Mouse (Mus musculus): ENCODE data around the gene C130026I21Rik.
"Not testable (repeated sequence)": the region's sequence is repeated elsewhere in the genome, so short reads cannot be mapped to it uniquely, and the experiment has no call there.

The C130026I21Rik gene

GRCm38 (mm10) chr1:85121841-85122240, 148.5 kb downstream of the C130026I21Rik start:
- DNase-seq (ENCODE audit: low spot score in 2 of 2): not testable (repeated sequence)

DNA sequence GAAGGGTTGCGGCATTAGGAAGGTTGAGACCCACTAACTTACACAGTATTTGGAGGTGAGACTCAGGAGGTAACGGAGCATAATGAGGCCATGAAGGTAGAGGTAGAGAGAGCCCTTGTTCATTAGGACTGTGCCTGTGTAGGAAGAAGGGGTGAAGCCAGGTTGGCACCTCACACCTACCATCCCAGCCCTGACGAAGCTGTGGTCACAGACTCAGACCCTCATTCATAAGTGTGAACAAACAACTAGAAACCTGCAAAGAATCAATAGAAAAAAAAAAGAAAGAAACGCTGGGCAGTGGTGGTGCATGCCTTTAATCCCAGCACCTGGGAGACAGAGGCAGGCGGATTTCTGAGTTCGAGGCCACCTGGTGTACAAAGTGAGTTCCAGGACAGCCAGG, 152.0 kb downstream of the C130026I21Rik start:
- DNase-seq (ENCODE audit: low spot score in 2 of 2): not testable (repeated sequence)

- DNase-seq (ENCODE audit: low spot score in 2 of 2): not testable (repeated sequence)
Observed at GRCm38 (mm10) chr1:85117537-85117936, 152.8 kb downstream of the C130026I21Rik start.

DNA sequence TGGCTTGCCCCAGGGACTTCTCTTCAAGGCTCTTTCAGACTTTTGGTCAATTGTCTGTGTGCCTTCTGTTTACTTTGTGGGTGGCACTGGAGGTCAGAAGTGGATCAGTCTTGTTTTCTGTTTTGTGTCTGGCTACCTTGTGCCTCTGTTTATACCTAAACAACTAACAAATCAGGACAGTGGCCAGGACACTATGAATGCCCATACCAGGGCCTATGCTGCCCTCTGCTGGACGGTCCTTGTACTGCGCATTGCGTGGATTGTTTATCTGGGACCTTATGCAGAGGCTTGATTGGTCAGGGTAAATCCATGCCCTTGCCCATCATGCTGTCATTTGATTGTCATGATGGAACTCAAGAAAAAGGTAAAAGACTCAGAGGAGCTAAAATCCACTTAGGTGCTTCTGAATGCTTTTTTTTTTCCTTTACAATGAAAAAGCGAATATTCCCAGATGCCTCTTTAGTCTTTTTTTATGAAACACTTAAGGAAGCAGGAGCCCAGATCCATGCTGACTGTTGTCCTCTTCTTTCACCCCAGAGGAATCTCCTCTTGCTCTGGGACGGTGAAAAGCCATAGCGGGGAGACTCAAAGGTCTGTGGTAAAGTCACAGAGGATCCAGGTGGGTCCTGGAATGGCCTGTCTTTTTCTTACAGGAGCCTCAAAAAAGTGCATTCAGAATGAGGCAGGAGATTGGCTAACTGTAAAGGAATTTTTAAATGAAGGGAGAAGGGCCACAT, 155.5 kb downstream of the C130026I21Rik start:
- DNase-seq (ENCODE audit: low spot score in 2 of 2): peak in 1 of 2 experiments; percentile 39

DNA sequence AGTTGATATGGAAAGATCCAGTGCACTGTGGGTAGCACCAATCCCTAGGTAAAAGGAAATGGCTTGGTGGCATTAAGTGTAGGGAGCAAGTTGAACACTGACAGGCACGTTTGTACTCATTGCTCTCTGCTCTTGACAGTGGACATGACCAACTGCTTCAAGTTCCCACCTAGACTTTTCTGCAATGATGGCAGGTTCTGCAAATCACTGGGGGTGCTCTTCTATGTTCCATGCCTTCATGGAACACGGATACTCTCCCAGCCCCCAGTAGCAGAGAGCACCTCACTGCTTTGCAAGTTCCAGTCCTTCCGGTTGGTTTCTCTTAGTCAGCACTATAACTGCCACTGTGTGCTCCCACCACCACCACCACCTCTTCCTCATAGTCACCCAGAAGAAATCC, 156.3 kb downstream of the C130026I21Rik start:
- not testable (repeated sequence) for DNase-seq (ENCODE audit: low spot score in 2 of 2)

GRCm38 (mm10) chr1:85112889-85113288, 157.5 kb downstream of the C130026I21Rik start:
- DNase-seq (ENCODE audit: low spot score in 2 of 2): not testable (repeated sequence)

- DNase-seq (ENCODE audit: low spot score in 2 of 2): not testable (repeated sequence)
Observed at GRCm38 (mm10) chr1:85112266-85112665, 158.1 kb downstream of the C130026I21Rik start.

- DNase-seq (ENCODE audit: low spot score in 2 of 2): not testable (repeated sequence)
Observed at GRCm38 (mm10) chr1:85111572-85111971, 158.8 kb downstream of the C130026I21Rik start.

DNA sequence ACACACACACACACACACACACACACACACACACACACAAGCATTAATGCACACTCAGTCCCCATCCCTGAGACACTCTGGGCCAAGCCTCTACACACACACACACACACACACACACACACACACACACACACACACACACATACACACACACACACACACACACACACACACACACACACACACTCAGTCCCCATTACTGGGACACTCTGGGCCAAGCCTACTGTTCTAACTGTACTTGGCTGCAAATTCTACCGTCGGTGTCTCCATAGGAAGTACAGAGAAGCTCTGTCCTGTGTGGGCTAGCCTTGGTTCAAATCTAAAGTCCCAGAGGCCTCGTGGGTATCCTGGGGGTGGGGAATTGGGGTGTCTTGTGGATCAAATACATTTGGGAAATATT, 159.5 kb downstream of the C130026I21Rik start:
- DNase-seq (ENCODE audit: low spot score in 2 of 2): not testable (repeated sequence)

- DNase-seq (ENCODE audit: low spot score in 2 of 2): not testable (repeated sequence)
Observed at GRCm38 (mm10) chr1:85109753-85110152, 160.6 kb downstream of the C130026I21Rik start, which contains the start of gene A530032D15Rik. Gene A530032D15Rik (minus strand): TSS chr1:85109853.

DNA sequence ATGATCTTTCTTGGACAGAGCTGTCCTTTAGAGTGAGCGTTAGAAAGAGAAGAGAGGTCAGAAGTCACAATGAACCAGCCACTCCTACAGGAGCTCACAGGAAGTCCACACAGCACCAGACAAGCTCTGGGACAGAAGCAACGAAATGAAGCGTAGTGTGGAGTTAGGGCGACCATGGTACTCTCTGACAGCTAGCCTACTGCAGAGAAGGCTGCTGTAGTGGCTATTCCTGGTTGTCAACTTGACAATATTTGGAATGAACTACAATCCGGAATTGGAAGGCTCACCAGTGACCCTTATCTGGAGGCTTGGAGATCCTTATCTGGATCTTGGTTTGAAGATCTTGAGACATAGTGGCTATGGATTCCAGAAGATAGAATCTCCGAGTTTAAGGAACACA, 164.4 kb downstream of the C130026I21Rik start:
- DNase-seq (ENCODE audit: low spot score in 2 of 2): not testable (repeated sequence)

DNA sequence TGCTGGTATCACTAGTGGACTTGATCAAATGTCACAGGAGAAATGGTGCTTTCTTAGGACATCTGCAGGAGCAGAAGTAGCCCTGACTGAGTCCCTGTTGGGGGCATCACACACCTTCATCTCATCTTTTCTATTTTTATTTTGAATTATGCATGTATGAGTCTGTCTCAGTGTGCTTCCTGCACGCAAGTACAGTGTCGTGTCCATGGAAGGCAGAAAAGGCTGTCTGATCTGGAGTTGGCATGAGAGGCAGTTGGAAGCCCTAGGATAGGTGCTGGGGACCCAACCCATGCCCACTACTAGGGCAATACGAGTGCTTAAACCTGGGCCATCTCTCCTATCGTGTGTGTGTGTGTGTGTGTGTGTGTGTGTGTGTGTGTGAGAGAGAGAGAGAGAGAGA, 165.0 kb downstream of the C130026I21Rik start:
- DNase-seq (ENCODE audit: low spot score in 2 of 2): not testable (repeated sequence)

- not testable (repeated sequence) for DNase-seq (ENCODE audit: low spot score in 2 of 2)
Observed at GRCm38 (mm10) chr1:85101754-85102153, 168.6 kb downstream of the C130026I21Rik start.

DNA sequence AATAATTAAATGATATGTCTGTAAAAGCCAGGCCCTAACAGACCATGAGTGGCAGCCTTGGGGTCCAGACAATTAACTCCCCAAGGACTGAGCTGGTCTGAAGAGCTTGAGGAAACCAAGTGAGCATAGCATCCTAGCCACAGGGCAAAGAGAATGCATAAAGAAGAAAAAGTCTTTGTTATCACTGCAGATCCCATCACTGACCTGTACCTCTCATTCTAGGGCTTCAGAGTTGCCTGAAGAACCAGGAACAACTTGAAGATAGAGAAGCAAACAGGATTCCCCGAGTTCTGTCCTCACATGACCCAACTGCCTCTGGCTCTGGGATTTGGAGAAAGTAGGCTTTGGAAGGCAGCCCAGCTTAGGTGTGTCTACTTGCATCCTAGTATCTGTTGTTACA, 170.5 kb downstream of the C130026I21Rik start, which contains the start of gene Gm10553:
Gm10553 (plus strand) TSS at position 301 of the 400 bp plus-strand sequence.
- not testable (repeated sequence) for DNase-seq (ENCODE audit: low spot score in 2 of 2)

- DNase-seq (ENCODE audit: low spot score in 2 of 2): not testable (repeated sequence)
Observed at GRCm38 (mm10) chr1:85099081-85099480, 171.3 kb downstream of the C130026I21Rik start.

GRCm38 (mm10) chr1:85093011-85093572, 177.3 kb downstream of the C130026I21Rik start:
- not testable (repeated sequence) for DNase-seq (ENCODE audit: low spot score in 2 of 2)

GRCm38 (mm10) chr1:85092169-85092568, 178.2 kb downstream of the C130026I21Rik start:
- not testable (repeated sequence) for DNase-seq (ENCODE audit: low spot score in 2 of 2)

DNA sequence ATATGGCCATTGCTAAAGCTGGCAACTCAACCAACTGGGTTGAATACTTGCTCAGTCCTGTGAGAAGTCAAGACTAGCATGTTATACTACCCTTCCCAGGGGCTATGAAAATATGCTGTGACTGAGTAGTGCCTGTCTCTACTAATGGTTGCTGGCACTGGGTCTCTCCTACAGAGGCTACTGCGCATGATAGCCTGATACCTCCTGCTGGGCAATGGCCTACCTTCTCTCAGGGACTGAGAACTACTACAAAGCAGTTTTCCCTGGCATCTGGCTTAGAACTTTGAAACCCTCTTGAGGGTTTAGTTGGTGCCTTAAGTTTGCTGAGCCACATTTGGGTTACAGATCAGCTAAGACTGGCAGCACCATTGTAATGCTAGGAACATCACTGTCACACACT, 184.2 kb downstream of the C130026I21Rik start:
- not testable (repeated sequence) for DNase-seq (ENCODE audit: low spot score in 2 of 2)

- DNase-seq (ENCODE audit: low spot score in 2 of 2): not testable (repeated sequence)
Observed at GRCm38 (mm10) chr1:85084803-85085202, 185.6 kb downstream of the C130026I21Rik start.

DNA sequence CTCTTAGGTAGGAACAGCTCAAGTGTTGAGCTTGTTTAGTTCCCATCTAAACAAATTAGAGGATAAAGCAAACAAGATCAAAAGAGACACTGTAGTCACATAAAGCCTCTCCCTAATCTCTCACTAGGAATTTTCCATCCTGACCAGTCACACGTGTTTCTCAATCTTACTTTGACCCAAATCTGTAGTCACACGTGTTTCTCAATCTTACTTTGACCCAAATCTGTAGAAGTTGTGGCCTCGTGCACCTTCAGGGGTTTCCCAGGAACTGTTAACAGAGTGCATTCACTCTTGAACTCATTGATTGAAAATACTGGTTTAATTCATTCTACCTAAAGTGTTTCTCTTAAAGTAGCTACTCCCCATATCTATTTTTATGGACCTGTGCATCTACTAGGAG, 197.3 kb downstream of the C130026I21Rik start:
- DNase-seq (ENCODE audit: low spot score in 2 of 2): not testable (repeated sequence)

- DNase-seq (ENCODE audit: low spot score in 2 of 2): not testable (repeated sequence)
Observed at GRCm38 (mm10) chr1:85071690-85072089, 198.7 kb downstream of the C130026I21Rik start.

DNA sequence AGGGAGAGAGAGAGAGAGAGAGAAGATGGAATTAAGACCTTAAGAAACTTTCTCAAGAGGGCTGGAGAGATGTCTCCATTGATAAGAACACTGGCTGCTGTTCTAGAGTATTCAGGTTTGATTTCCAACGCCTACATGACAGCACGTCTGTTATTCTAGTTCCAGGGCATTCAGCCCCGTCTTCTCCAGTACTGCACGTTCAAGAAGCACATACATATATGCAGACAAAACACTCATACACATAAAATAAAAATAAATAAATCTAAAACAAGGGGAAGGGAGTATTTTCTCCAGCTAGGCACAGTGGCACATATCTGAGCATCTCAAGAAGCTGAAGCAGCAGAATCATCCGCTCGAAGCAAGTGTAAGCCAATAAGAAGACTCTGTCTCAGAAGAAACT, 234.6 kb downstream of the C130026I21Rik start:
- not testable (repeated sequence) for DNase-seq (ENCODE audit: low spot score in 2 of 2)

GRCm38 (mm10) chr1:85034394-85034793, 236.0 kb downstream of the C130026I21Rik start:
- not testable (repeated sequence) for DNase-seq (ENCODE audit: low spot score in 2 of 2)

Data from right cerebral cortex, postnatal 36 days (tissue).